Mouse (Mus musculus) heart, embryonic 14.5 days (tissue): ENCODE results near the gene Tmem234. TPM values are rescaled to one million over a fixed set of nuclear protein-coding genes. Genes with fewer than 3 reads are reported as not detected.

ENCODE experiments used
- ATAC-seq: fragments of 200-750 bp; cut with Nextera tagmentation; 2 replicates; pipeline ENCODE4 v1.8.0; 2017; ENCODE audit warnings: low read depth, moderate TSS enrichment; ENCODE audit not compliant: insufficient number of reproducible peaks, insufficient read depth, low FRiP score
- H3K27ac ChIP-seq, 2 experiments: fragments of 200-500 bp in 1 of 2; fragments of 300-500 bp in 1 of 2; sonication (generic) in 1 of 2; replicated peaks in 1 of 2; 2 replicates each; pipeline ENCODE4 v1.5.1; 2012 to 2014; ENCODE audit warnings: low read depth in 2 of 2, low read length in 2 of 2, control low read depth in 1 of 2, mild to moderate bottlenecking in 1 of 2, mixed read lengths in 1 of 2; ENCODE audit not compliant: control insufficient read depth in 1 of 2, insufficient read depth in 1 of 2
- H3K27me3 ChIP-seq: fragments of 300-500 bp; sonication (generic); 2 replicates; pipeline ENCODE4 v1.6.1; 2014; ENCODE audit warnings: mild to moderate bottlenecking, low read length, control low read depth; ENCODE audit not compliant: control insufficient read depth, insufficient read depth
- H3K36me3 ChIP-seq: fragments of 300-500 bp; sonication (generic); 2 replicates; pipeline ENCODE4 v1.6.1; 2014; ENCODE audit warnings: mild to moderate bottlenecking, control low read depth, low read length, mixed read lengths; ENCODE audit not compliant: control insufficient read depth, insufficient read depth
- H3K4me1 ChIP-seq, 2 experiments: fragments of 200-500 bp in 1 of 2; fragments of 300-500 bp in 1 of 2; sonication (generic) in 1 of 2; 2 replicates each; pipeline ENCODE4 v1.6.1; 2012 to 2014; ENCODE audit warnings: low read length in 2 of 2, control low read depth in 1 of 2, mixed read lengths in 1 of 2; ENCODE audit not compliant: control insufficient read depth in 2 of 2, insufficient read depth in 2 of 2
- H3K4me2 ChIP-seq: fragments of 300-500 bp; sonication (generic); 2 replicates; pipeline ENCODE4 v1.6.1; 2014; ENCODE audit warnings: mild to moderate bottlenecking, low read length
- H3K4me3 ChIP-seq, 2 experiments: fragments of 200-500 bp in 1 of 2; fragments of 300-500 bp in 1 of 2; sonication (generic) in 1 of 2; 2 replicates each; pipeline ENCODE4 v1.5.1; 2012 to 2014; ENCODE audit warnings: low read length in 2 of 2, mild to moderate bottlenecking in 2 of 2, control low read depth in 1 of 2, low read depth in 1 of 2, moderate library complexity in 1 of 2; ENCODE audit not compliant: control insufficient read depth in 1 of 2, insufficient read depth in 1 of 2
- H3K9ac ChIP-seq: fragments of 300-500 bp; sonication (generic); 2 replicates; pipeline ENCODE4 v1.6.1; 2014; ENCODE audit warnings: mild to moderate bottlenecking, low read length
- H3K9me3 ChIP-seq: fragments of 300-500 bp; sonication (generic); 2 replicates; pipeline ENCODE4 v1.6.1; 2016; ENCODE audit warnings: low read length, control low read depth; ENCODE audit not compliant: control insufficient read depth
- WGBS: fragments of 180-500 bp; shearing (Covaris S2); extraction: QIAGEN DNeasy Blood & Tissue Kit; methylation state at CpG from one replicate; pipeline ENCODE4 v1.1.7; 2014; 5-methylcytosine and 5-hydroxymethylcytosine counted together
- polyA plus RNA-seq: library from polyadenylated mRNA; unstranded; fragments of >200 nt; fragmentation: Nextera tagmentation; extraction: Ambion mirVana; gene quantifications from 2 replicates; pipeline ENCODE4 v1.2.1, GENCODE M21; 2014

Tmem234 gene
- polyA plus RNA-seq, 1 experiment from 2014 or later: 179 TPM

- Histone ChIP-seq H3K9ac (no peak overlapping the region), H3K27ac (peak overlapping the region in 1 of 2 experiments; percentile 27; a peak in 1 of 4 replicates), H3K9me3 (no peaks in the 10 kb centered on the region), H3K4me1 (peaks cover 0 to 14% of the 10 kb centered on the region in 2 experiments; a peak in 3 of 4 replicates), H3K27me3 (no peaks in the 10 kb centered on the region), H3K36me3 (no peaks in the 10 kb centered on the region), H3K4me2 (no peak overlapping the region), H3K4me3 (no peak overlapping the region)
- WGBS: 56% methylated on average over 13 of the region's 13 CpGs
- ATAC-seq: no peak
Observed at GRCm38 (mm10) chr4:129572236-129573092, 28.0 kb upstream of the Tmem234 start.

- Histone ChIP-seq H3K27me3 (no peaks in the 10 kb centered on the region), H3K27ac (peak overlapping the region in 1 of 2 experiments; percentile 27; a peak in 1 of 4 replicates), H3K4me3 (no peak overlapping the region), H3K4me1 (peaks cover 0 to 16% of the 10 kb centered on the region in 2 experiments; a peak in 3 of 4 replicates), H3K36me3 (no peaks in the 10 kb centered on the region), H3K4me2 (no peak overlapping the region), H3K9me3 (no peaks in the 10 kb centered on the region), H3K9ac (no peak overlapping the region)
- 94% methylated on average over 4 of the region's 4 CpGs for WGBS
- ATAC-seq: no peak
Observed at GRCm38 (mm10) chr4:129573093-129573370, 27.4 kb upstream of the Tmem234 start.

- Histone ChIP-seq H3K4me1 (peaks cover 0 to 19% of the 10 kb centered on the region in 2 experiments; a peak in 3 of 4 replicates), H3K4me2 (no peak within 1 kb of the TSS), H3K9me3 (no peaks in the 10 kb centered on the region), H3K4me3 (no peak within 1 kb of the TSS), H3K36me3 (no peaks in the 10 kb centered on the region), H3K27ac (peak within 1 kb of the TSS in 1 of 2 experiments; percentile 27; a peak in 1 of 4 replicates), H3K27me3 (no peaks in the 10 kb centered on the region), H3K9ac (no peak within 1 kb of the TSS)
- ATAC-seq: no peak
- 82% methylated on average over 8 of the region's 8 CpGs for WGBS
Observed at GRCm38 (mm10) chr4:129573430-129573829, 27.0 kb upstream of the Tmem234 start, which contains the start of gene Lck. TSS of gene Lck (minus strand) at chr4:129573641.

GRCm38 (mm10) chr4:129575171-129575844 lies 25.2 kb upstream of the Tmem234 start:
- Histone ChIP-seq H3K9me3 (no peaks in the 10 kb centered on the region), H3K27me3 (no peaks in the 10 kb centered on the region), H3K27ac (peak overlapping the region; percentile 41 to 61; a peak in 3 of 4 replicates), H3K9ac (no peak overlapping the region), H3K4me1 (peaks cover 1 to 20% of the 10 kb centered on the region in 2 experiments; a peak in 3 of 4 replicates), H3K36me3 (no peaks in the 10 kb centered on the region), H3K4me2 (0 out of 2 replicates have a peak overlapping the region, but pooled peaks have one; percentile 25), H3K4me3 (no peak overlapping the region)
- no peak for ATAC-seq
- WGBS: 32% methylated on average over 7 of the region's 8 CpGs

- H3K4me2 ChIP-seq: peak overlapping the region; percentile 31
- H3K9me3 ChIP-seq: no peaks in the 10 kb centered on the region
- H3K27me3 ChIP-seq: no peaks in the 10 kb centered on the region
- 32% methylated on average over 21 of the region's 21 CpGs for WGBS
- no peak for ATAC-seq
- H3K4me3 ChIP-seq: no peak overlapping the region
- peaks cover 2 to 21% of the 10 kb centered on the region in 2 experiments; a peak in 3 of 4 replicates for H3K4me1 ChIP-seq
- no peak overlapping the region for H3K27ac ChIP-seq
- H3K9ac ChIP-seq: peak overlapping the region; percentile 9; the same call in 1 of the 2 replicates
- H3K36me3 ChIP-seq: no peaks in the 10 kb centered on the region
Observed at GRCm38 (mm10) chr4:129576863-129577491, 23.5 kb upstream of the Tmem234 start.

GRCm38 (mm10) chr4:129577688-129578087 lies 22.8 kb upstream of the Tmem234 start:
- H3K9ac ChIP-seq: no peak overlapping the region
- H3K4me2 ChIP-seq: peak overlapping the region; percentile 31
- no peaks in the 10 kb centered on the region for H3K9me3 ChIP-seq
- peak overlapping the region; percentile 60 to 70 for H3K27ac ChIP-seq
- no peak overlapping the region for H3K4me3 ChIP-seq
- no peak for ATAC-seq
- peaks cover 2 to 19% of the 10 kb centered on the region in 2 experiments; a peak in 3 of 4 replicates for H3K4me1 ChIP-seq
- H3K27me3 ChIP-seq: no peaks in the 10 kb centered on the region
- H3K36me3 ChIP-seq: no peaks in the 10 kb centered on the region
- WGBS: 76% methylated on average over 7 of the region's 7 CpGs

GRCm38 (mm10) chr4:129578466-129578865 lies 22.0 kb upstream of the Tmem234 start, which contains the start of gene Fam167b:
TSS of gene Fam167b (minus strand) at chr4:129578549.
- no peak; the same call in 1 of the 2 replicates for ATAC-seq
- Histone ChIP-seq H3K27me3 (no peaks in the 10 kb centered on the region), H3K27ac (peak within 1 kb of the TSS; percentile 60 to 70), H3K9me3 (no peaks in the 10 kb centered on the region), H3K4me2 (peak within 1 kb of the TSS; percentile 31), H3K4me1 (peaks cover 2 to 15% of the 10 kb centered on the region in 2 experiments; a peak in 3 of 4 replicates), H3K4me3 (0 out of 4 replicates have a peak within 1 kb of the TSS, but pooled peaks of 1 of the 2 experiments have one; percentile 4), H3K36me3 (no peaks in the 10 kb centered on the region), H3K9ac (0 out of 2 replicates have a peak within 1 kb of the TSS, but pooled peaks have one; percentile 9)
- WGBS: 63% methylated on average over 5 of the region's 5 CpGs
